Mouse (Mus musculus) CD8-positive naive resting alpha-beta T cell, adult 2 months (primary cell): ENCODE data around the gene 1110059E24Rik.
"Not testable (repeated sequence)": the region's sequence is repeated elsewhere in the genome, so short reads cannot be mapped to it uniquely, and the experiment has no call there.

Experiments used
- DNase-seq, 2 experiments: peaks; one replicate each; pipeline ENCODE4 v3.0.0; 2022; ENCODE audit warnings: low read depth in 2 of 2, low spot score in 2 of 2

1110059E24Rik gene

DNA sequence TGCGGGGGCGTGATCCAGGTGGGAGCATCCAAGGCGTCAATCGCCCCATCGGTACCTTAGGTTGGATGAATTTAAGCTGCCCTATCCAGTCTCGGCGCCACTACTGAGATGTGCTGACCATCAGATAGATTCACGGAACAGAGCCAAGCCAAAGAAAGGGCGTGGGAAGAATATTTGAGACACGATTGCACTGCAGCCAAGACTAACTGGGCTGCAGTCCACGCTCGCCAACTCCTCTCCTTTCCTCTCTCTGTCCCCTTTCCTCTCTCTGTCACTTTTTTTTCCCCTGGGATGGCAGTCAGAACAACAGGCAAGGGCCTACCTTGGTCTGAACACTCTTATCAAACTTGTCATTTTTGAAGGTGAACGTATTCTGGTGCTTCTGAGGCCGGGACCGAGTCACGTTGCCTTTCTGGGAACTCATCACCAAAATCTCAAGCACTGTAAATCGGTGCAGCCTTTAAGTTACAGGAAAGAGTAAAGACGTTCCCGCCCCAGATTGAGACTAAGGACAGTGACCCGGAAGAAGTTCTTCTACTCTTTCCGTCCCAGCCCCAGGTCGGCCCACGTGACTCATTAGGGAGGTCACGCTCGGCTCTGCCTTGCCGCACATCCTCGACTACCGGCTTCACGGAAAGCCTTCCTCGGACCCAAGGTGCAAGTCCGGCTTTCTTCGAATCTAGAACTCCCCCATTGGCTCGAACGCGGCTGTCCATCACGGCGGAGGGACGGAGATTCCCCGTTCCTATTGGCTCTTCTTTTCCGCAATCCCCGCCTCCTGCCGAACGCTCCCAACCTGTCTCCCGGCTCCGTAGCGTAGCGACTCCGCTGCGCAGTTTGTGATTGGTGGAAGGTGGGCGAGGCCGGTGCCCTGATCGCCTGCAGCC, at the start of gene 1110059E24Rik:
1110059E24Rik (minus strand) TSS at position 692 of the 887 bp plus-strand sequence.
- DNase-seq = peak; percentile 90 to 91

DNA sequence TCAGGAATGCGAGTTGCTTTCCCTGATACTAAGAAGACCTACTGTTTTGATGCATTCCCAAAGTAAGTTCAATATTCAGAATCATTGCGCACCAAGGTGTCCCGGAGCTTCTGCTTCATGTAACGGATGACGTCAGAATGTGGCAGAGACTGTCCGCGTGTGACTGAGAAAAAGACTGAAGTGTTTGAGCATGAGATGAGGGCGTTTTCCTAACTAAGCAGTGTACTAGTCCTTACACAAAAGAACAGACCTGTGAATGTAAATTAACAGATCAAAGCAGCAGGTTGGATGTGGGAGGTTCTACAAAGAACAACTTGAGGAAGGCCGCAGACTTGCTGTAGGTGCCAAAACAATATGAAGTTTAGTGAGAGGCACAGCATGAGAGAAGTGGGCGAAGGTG, 28.2 kb upstream of the 1110059E24Rik start:
- DNase-seq = no peak

DNA sequence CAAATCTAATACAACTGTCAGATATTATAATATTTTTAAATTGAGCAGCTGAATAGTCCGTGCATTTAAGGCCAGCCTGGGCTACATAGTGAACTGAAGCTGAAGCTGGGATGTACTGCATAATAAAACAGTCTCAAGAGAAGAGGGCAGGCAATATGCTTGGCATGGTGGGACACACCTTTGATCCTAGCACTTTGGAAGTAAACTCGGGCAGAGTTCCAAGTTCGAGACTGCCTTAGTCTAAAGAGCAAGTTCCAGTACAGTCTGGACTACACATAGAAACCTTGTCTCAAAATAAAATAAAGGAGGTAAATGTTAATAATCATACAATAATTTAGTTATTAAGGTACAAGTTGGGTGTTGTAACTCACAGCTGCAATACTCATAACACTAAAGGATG, 27.3 kb upstream of the 1110059E24Rik start:
- DNase-seq = no peak

DNA sequence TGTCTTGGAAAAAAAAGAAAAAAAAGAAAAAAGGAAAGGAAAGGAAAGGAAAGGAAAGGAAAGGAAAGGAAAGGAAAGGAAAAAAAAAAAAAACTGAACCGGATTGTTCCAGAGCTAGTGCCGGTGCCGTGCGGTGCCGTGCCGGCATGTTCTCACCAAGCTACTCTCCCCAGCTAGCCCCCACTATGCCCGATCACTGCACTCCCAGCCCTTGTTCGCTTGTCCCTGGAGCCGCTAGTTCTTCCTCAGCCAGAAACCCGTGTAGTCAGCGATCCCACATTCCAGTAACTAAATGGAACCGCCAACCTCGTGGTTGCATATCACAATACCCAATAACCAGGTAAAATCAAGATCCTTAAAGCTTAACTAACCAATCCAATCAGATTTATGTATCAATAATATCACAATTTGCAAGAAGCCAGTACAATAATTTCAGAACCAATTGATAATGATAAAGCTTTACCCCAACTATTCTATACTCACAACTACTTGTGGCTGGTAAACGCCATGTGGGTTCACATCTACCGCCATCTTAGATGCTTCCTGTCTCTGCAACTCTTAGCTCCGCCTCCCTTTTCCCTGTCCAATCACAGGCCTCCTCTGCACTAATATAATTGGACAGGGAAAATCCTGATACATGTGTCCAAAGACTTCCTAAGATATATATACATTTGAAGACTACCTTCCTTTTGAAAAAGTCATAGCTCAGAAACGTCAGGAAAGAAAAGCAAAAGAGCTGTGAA, 21.7 kb upstream of the 1110059E24Rik start:
- no peak for DNase-seq

DNA sequence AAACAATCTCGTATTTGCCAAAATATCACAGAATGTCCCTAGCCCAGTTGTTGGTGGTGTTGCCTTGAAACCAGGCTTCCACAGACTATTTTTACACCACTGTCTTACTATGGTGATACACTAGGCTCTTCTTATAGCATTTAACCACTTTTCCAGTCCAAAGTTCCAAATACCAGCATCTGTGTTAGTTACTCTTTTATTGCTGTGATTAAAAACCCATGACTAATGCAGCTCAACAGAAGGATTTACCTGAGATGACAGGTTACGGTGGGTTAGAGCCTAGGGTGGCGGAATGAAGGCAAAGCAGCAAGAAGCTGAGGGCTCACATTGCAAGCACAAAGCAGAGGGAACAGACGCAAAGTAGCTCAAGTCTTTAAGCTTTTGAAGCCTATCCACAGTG, 16.9 kb upstream of the 1110059E24Rik start:
- DNase-seq = no peak

DNA sequence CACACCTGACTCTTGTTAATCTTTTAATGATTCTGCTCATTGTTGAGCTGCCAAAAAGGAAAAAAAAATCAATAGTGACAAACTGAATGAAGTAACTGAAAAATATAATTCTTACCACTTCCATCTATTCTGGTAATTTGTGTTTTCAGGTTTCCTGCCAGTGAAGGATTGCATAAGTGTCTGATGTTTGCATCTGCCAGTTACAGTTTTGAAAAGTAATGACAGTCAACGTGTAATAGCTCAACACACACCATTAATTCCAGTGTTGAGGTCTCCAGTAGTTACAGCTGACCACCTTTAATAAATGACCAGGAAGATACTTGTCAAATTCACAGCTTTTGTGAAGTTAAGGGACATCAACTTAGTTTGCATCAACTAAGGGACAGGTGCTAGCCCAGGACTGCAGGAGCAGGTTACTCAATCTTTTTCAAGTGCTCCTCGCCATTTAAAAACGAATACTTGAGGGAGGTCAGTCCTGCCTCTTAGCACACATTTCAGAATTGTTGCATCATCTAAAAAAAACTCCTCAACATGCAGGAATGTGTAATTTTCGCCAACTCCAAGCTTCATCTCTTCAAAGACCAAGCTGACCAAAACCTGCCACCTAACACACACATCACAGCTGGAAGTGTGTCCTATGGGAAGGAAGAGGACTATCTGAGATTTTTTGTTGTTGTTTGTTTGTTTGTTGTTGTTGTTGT, 11.1 kb upstream of the 1110059E24Rik start:
- no peak for DNase-seq

DNA sequence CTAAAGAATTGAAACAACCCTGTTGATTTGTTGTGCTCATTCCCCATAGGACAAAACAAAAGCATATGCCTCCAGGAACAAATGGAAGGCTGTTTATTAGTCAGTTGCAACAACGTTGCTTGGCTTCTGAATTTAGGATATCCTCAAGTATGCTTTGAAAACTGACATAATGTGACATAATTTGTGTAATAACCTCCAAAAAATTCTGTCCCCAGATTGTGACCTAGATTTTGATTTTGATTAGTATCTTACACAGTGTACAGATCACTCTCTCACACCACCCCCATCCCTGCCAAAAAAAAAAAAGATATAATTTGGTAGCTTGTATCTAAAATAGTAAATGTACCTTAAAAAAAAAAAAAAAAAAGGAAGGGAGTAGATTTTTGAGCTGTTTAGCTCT, 8.0 kb upstream of the 1110059E24Rik start:
- DNase-seq = no peak

DNA sequence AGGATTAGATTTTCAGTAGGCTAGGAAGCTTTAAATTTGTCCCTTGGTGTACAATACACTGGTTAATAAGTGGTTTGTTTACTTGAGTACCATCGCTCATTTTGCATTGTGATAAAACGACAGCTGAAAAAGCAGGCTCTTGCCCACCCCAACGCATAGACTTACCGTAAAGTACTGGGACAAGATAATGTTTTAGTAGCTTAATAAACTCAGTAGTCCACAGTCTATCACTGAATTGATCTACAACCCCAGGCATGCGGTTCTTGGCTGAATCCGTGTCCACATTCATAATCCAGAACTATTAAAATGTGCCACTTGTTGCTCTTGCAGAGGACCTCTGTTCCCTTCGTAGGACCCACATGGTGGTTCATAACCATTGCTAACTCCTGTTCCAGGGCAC, 2.0 kb upstream of the 1110059E24Rik start:
- no peak for DNase-seq

DNA sequence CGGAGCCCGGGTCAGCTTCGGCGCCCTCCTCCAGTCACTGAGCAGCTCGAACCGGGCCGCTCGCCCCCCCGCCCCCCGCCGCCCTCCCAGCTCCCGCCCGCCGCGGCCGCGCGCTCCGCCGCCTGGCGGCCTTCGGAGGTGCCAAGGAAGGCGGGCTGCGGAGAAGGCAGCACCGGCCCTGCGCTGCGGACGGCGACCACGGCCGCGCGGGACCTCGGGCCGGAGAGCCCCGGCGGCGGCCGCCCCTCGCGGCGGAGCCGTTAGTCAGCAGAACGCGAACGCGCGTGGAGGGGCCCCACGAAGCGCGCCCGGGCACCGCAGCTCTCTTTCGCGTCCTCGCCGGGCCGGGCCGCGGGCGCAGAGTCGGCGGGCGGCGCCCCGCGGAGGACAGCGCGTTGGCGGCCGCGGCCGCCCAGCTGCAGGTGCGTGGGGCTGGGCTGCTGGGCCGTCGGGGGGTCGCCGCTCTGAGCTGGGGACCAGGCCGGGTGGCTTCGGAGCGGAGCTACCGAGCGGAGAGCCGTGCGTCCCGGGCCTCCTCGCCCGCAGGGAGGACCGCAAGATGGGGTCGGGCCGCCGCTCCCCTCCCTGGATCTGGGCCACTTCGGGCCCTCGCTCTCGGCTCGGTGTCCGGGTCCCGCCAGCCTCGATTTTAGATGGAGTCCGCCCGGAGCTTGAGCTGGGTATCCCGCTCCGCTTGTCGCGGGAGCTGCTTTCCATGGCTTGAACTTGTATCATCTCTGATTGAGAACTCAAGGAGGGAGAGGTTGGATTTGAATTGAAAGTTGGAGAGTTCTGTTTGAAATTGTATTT, 601 bp upstream of the 1110059E24Rik start, which contains the start of gene Abhd17b:
Abhd17b (plus strand) TSS at position 14 of the 810 bp plus-strand sequence.
- peak; percentile 23 to 26 for DNase-seq

DNA sequence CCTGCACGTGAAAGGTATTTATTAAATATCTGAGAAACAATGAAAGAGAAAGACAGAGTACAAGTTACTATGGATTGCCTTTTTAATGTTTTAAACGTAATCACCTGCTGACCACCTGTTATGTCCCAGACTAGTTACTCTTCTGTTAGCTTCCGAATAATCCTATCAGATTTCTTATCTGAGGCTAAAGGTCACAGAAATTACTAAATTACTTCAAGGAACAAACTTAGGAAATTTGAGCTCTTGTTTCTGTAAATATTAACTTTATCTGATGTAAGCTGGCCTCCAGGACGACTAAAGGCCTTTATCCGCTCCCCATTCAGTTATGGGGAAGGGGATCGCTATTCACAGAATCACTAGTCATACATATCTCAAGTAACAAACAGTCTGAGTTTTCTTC, 1.1 kb downstream of the 1110059E24Rik start:
- DNase-seq = no peak

DNA sequence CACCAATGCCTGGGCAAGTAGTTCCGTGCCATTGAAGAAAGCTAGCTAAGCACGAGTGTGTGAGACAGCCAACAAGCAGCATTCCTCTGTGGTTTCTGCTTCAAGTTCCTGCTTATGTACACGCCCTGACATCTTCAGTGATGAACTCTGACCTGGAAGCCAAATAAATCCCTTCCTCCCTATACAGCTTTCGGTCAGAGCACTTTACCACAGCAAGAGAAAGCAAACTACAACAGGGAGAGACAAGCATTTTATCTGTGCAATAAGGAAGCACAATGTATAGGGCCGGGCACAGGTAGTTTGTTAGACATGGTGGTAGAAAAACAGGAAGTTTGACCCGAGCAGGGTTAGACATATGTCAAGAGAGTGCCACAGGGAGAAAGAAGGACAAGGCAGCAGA, 6.6 kb downstream of the 1110059E24Rik start:
- DNase-seq = no peak

DNA sequence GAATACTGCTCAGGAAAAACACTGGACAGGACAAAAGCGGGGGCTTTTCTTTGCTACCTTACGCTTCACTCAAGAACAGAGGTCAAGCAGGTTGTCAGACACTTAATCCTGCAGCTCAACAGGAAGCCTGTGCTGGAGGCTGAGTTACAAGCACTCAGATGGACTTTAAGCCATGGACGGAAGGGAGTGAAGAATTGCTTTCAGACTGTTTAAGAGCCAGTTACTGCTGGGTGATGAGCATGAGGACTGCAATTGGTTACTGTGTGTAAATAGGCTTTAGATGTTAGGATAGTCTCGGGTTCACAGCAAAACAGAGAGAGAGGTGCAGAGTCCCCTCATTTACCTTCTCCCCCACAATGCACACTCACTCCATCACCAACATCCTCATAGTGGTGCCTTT, 7.5 kb downstream of the 1110059E24Rik start:
- no peak for DNase-seq

DNA sequence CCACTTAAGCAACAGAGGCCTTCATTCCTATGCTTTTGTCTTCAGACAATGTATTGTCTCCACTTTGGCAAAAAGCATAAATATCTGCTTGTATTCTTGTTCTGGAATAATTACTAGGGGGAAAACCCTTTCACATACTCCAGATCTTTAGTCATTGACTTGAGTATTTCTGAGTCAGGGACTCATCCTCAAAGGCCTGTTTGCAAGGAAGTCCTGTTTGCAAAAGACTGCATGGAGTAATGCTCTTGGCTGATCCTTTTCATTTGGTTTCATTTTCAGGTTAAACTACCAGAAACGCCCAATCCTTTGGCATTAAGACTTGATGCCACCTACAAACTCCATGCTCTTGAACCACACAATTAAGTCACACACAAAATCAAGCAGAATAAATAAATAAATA, 8.8 kb downstream of the 1110059E24Rik start:
- DNase-seq = no peak

DNA sequence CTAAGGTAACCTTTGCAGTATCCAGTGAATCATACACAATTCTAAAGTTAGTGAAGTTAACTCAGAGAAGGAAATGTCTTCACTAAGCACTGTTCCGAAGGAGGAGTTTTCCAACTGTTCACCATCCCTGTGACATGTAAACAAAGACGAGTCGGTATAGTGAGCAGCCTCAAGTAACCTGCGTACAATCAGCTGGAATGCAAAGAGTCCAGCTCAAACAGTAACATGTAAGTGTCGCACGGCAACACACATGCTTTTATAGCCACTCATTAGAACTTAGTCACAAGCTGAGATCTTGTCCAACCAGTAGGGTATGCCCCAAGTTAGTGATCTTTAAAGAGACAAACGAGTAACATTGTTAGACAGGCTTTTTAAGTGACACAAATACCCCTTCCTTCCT, 15.1 kb downstream of the 1110059E24Rik start:
- no peak for DNase-seq

DNA sequence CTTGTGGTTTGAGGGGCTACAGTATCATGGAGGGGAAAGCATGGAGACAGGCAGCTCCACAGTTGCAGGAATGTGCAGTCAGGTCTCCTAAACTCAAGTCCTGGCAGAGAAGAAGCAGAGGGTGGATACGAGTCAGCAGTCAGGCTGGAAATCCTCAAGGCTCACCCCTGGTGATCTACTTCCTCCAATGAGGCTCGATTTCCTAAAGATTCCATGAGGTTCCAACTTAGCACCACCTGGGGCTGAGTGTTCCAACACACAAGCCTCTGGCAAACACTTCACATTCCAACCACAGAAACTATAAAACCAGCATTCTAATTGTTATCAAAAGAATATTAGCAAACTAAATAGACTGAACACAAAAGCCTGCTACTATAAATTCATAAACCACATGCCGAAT, 15.9 kb downstream of the 1110059E24Rik start:
- DNase-seq = no peak

DNA sequence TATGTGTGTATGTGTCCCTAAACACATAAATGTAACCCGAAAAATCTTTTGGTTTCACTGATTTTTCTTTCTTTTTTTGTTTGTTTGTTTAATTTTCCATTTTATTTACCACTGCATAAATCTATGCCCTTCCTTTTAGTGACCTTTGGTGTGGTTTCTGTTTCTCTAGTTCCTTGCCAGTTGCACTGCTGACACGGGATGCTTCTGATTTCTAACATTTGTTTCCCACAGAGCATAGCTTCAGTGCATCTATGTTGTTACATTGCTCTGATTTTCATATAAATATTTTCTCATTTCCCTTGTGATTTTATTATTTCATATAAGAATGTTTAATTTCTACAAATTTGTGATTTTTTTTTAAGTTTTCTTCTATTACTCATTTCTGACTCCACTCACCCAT, 17.4 kb downstream of the 1110059E24Rik start:
- no peak for DNase-seq

DNA sequence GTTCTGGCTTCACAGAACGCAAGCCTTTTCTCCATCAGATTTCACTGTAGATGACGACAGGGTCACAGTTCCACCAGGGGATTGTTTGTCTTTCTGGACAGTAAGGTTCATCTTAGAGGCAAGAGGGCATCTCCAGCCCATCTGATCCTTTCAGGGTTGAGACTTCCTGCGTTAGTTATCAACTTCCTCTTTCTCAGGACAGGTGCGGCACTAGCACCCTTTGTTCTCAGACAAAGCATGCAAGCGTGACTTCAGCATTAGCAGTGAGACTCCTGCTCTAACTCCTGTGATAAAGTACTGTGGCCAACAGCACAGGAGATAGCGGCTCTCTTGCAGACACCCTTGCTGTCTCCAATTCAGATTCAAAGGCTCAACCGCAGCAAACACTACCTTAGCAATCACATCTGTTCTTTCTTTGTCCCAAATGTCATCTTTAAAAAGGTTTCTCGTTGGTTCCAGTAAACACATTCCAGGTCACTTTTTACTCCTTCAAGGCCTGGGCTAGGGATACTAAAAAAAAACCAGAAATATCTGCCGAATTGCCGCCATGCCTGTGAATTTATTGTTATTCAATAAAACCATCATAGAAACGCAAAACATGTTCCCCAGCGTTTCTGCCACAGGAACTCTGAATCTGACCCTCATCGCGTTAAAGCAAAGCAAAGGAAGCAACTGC, 22.0 kb downstream of the 1110059E24Rik start:
- DNase-seq = no peak

DNA sequence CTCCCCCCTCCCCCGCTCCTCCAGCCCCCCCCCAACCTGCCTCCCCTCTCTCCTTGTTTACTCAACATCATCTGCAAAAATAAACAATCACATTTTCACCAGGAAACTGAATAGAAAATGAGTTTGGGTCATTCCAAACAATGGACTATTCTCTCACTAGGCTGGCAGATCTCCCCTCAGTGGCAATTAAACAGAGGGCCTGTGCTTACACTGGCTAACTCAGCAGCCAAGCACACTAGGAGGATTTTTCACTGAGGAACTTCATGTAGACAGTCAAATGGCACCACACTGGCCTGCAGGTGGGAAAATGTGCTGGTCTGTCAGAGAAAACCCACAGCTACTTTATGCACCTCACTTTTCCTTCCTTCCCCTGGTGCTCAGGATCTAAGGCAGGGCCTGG, 23.3 kb downstream of the 1110059E24Rik start:
- DNase-seq = no peak

DNA sequence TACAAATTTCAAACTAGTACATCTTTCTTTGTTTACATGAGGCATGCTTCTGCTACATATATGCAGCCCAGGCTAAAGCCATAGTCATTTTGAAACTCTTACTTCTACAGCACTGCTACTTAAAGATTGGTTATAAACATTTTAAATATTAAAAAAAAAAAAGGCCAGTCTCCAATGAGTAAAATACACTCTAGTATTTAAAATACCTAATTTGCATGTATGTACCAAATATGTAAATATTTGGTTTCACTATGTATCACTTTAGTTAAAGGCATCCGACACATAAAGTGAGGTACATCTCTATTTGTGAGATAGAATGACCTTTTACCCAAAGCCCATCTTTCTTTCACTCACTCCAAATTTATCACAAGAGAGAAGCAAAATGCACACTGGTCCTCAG, 23.7 kb downstream of the 1110059E24Rik start:
- no peak for DNase-seq

DNA sequence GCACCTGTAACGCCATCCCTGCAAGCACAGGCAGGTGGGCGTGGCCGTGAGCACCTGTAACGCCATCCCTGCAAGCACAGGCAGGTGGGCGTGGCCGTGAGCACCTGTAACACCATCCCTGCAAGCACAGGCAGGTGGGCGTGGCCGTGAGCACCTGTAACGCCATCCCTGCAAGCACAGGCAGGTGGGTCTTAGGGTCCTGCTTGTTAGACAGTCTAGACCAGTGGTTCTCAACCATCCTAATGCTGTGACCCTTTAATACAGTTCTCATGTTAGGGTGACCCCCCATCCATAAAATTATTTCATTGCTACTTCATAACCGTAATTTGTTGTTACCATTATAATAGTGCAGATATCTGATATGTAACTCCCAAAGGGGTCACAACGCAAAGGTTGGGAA, 24.3 kb downstream of the 1110059E24Rik start:
- DNase-seq = not testable (repeated sequence)
